Mouse (Mus musculus) forebrain, embryonic 14.5 days (tissue): Measurements from ENCODE around the gene Scimp. TPM values are rescaled to one million over a fixed set of nuclear protein-coding genes. Genes with fewer than 3 reads are reported as not detected.

Experiments
- ATAC-seq: fragments of 200-750 bp; cut with Nextera tagmentation; 2 replicates; pipeline ENCODE4 v1.8.0; 2017; ENCODE audit warnings: mild to moderate bottlenecking, moderate library complexity
- DNase-seq: peaks from one replicate; pipeline ENCODE4 v3.0.0-alpha.2; 2015; ENCODE audit warnings: low spot score
- H3K27ac ChIP-seq: fragments of 300-500 bp; sonication (generic); 2 replicates; pipeline ENCODE4 v1.5.1; 2014; ENCODE audit warnings: low read depth, mild to moderate bottlenecking, control low read depth, low read length, moderate library complexity
- H3K27me3 ChIP-seq: fragments of 300-500 bp; sonication (generic); replicated peaks from 2 replicates; pipeline ENCODE4 v1.6.1; 2014; ENCODE audit warnings: low read length, control low read depth, mixed read lengths; ENCODE audit not compliant: control insufficient read depth, insufficient read depth
- H3K36me3 ChIP-seq: fragments of 300-500 bp; sonication (generic); 2 replicates; pipeline ENCODE4 v1.6.1; 2014; ENCODE audit warnings: low read length, control low read depth; ENCODE audit not compliant: control insufficient read depth, insufficient read depth
- H3K4me1 ChIP-seq: fragments of 300-500 bp; sonication (generic); 2 replicates; pipeline ENCODE4 v1.6.1; 2014; ENCODE audit warnings: antibody characterized with exemption, low read length, control low read depth; ENCODE audit not compliant: control insufficient read depth, insufficient read depth
- H3K4me2 ChIP-seq: fragments of 300-500 bp; sonication (generic); 2 replicates; pipeline ENCODE4 v1.6.1; 2014; ENCODE audit warnings: mild to moderate bottlenecking, control low read depth, low read length
- H3K4me3 ChIP-seq: fragments of 300-500 bp; sonication (generic); 2 replicates; pipeline ENCODE4 v1.5.1; 2014; ENCODE audit warnings: low read depth, low read length, control low read depth
- H3K9ac ChIP-seq: fragments of 300-500 bp; sonication (generic); 2 replicates; pipeline ENCODE4 v1.6.1; 2014; ENCODE audit warnings: mild to moderate bottlenecking, low read length, control low read depth, moderate library complexity
- H3K9me3 ChIP-seq: fragments of 300-500 bp; sonication (generic); replicated peaks from 2 replicates; pipeline ENCODE4 v1.6.1; 2016; ENCODE audit warnings: low read length, control low read depth, mixed read lengths; ENCODE audit not compliant: control insufficient read depth
- WGBS: fragments of 180-500 bp; shearing (Covaris S2); extraction: QIAGEN DNeasy Blood & Tissue Kit; methylation state at CpG from one replicate; pipeline ENCODE4 v1.1.7; 2014; 5-methylcytosine and 5-hydroxymethylcytosine counted together
- microRNA-seq: library from miRNA; unstranded; fragments of <30 nt; microRNA quantifications from one replicate; pipeline ENCODE4, GENCODE M21; 2016
- polyA plus RNA-seq: library from polyadenylated mRNA; unstranded; fragments of >200 nt; fragmentation: Nextera tagmentation; extraction: Ambion mirVana; gene quantifications from 2 replicates; pipeline ENCODE4 v1.2.1, GENCODE M21; 2014

The Scimp gene
- polyA plus RNA-seq, 1 experiment from 2014 or later = not detected

- DNase-seq (no peak), ATAC-seq (no peak)
- H3K27ac ChIP-seq = no peak overlapping the region
- no peak overlapping the region for H3K4me2 ChIP-seq
- no peaks in the 10 kb centered on the region for H3K4me1 ChIP-seq
- no peaks in the 10 kb centered on the region for H3K27me3 ChIP-seq
- H3K36me3 ChIP-seq = no peaks in the 10 kb centered on the region
- no peak overlapping the region for H3K4me3 ChIP-seq
- 83% methylated on average over 4 of the region's 4 CpGs for WGBS
- H3K9ac ChIP-seq = no peak overlapping the region
- H3K9me3 ChIP-seq = no peaks in the 10 kb centered on the region
Observed at GRCm38 (mm10) chr11:70752337-70753017, 59.9 kb downstream of the Scimp start.

GRCm38 (mm10) chr11:70747876-70748545 lies 64.4 kb downstream of the Scimp start:
- WGBS = 91% methylated on average over 4 of the region's 4 CpGs
- Histone ChIP-seq H3K9me3 (no peaks in the 10 kb centered on the region), H3K27ac (no peak overlapping the region), H3K4me1 (no peaks in the 10 kb centered on the region), H3K36me3 (no peaks in the 10 kb centered on the region), H3K27me3 (no peaks in the 10 kb centered on the region), H3K4me2 (no peak overlapping the region), H3K9ac (no peak overlapping the region), H3K4me3 (no peak overlapping the region)
- ATAC-seq = no peak
- no peak for DNase-seq

GRCm38 (mm10) chr11:70745636-70746035 lies 66.8 kb downstream of the Scimp start:
- H3K27ac ChIP-seq = no peak overlapping the region
- H3K9me3 ChIP-seq = no peaks in the 10 kb centered on the region
- no peak for DNase-seq
- H3K27me3 ChIP-seq = no peaks in the 10 kb centered on the region
- no peaks in the 10 kb centered on the region for H3K4me1 ChIP-seq
- H3K36me3 ChIP-seq = no peaks in the 10 kb centered on the region
- no peak overlapping the region for H3K4me3 ChIP-seq
- H3K9ac ChIP-seq = no peak overlapping the region
- H3K4me2 ChIP-seq = no peak overlapping the region
- no peak for ATAC-seq
- WGBS = 87% methylated on average over 7 of the region's 7 CpGs

- Histone ChIP-seq H3K4me3 (no peak overlapping the region), H3K27ac (no peak overlapping the region), H3K9me3 (no peaks in the 10 kb centered on the region), H3K9ac (no peak overlapping the region), H3K27me3 (no peaks in the 10 kb centered on the region), H3K36me3 (no peaks in the 10 kb centered on the region), H3K4me1 (no peaks in the 10 kb centered on the region), H3K4me2 (no peak overlapping the region)
- ATAC-seq (no peak), DNase-seq (peak; percentile 5)
- 80% methylated on average over 12 of the region's 12 CpGs for WGBS
Observed at GRCm38 (mm10) chr11:70742581-70743459, 69.6 kb downstream of the Scimp start.

- H3K4me2 ChIP-seq = no peak overlapping the region
- no peak overlapping the region for H3K4me3 ChIP-seq
- DNase-seq (no peak), ATAC-seq (no peak)
- no peak overlapping the region for H3K27ac ChIP-seq
- H3K27me3 ChIP-seq = no peaks in the 10 kb centered on the region
- H3K9ac ChIP-seq = no peak overlapping the region
- H3K9me3 ChIP-seq = no peaks in the 10 kb centered on the region
- WGBS = 89% methylated on average over 7 of the region's 7 CpGs
- H3K4me1 ChIP-seq = no peaks in the 10 kb centered on the region
- no peaks in the 10 kb centered on the region for H3K36me3 ChIP-seq
Observed at GRCm38 (mm10) chr11:70742117-70742516, 70.3 kb downstream of the Scimp start.

GRCm38 (mm10) chr11:70741603-70742002 lies 70.8 kb downstream of the Scimp start:
- H3K27ac ChIP-seq = no peak overlapping the region
- no peaks in the 10 kb centered on the region for H3K9me3 ChIP-seq
- DNase-seq (no peak), ATAC-seq (no peak)
- H3K36me3 ChIP-seq = no peaks in the 10 kb centered on the region
- H3K4me3 ChIP-seq = no peak overlapping the region
- no peak overlapping the region for H3K9ac ChIP-seq
- H3K27me3 ChIP-seq = no peaks in the 10 kb centered on the region
- WGBS = 92% methylated on average over 3 of the region's 3 CpGs
- H3K4me2 ChIP-seq = no peak overlapping the region
- no peaks in the 10 kb centered on the region for H3K4me1 ChIP-seq

Small RNAs within 50 kb of the gene (microRNA-seq; reads per million reads assigned to microRNA genes)
- gene Gm22760 = not detected

Other genes starting within 250 kb of the Scimp start
- 10.4 and 13.6 TPM in 2 replicates for gene Mink1, start 249.7 kb downstream of the Scimp start, polyA plus RNA-seq
- gene 4930544D05Rik, start 196.7 kb downstream of the Scimp start, polyA plus RNA-seq = not detected in 2 replicates
- not detected in 2 replicates for gene Chrne, start 193.4 kb downstream of the Scimp start, polyA plus RNA-seq
- gene Gp1ba, start 173.5 kb downstream of the Scimp start, polyA plus RNA-seq = 0.17 and 0.22 TPM in 2 replicates
- gene Rnf167, start 165.4 kb downstream of the Scimp start, polyA plus RNA-seq = 105 and 118 TPM in 2 replicates
- gene Slc25a11, start 165.1 kb downstream of the Scimp start, polyA plus RNA-seq = 165 and 190 TPM in 2 replicates
- 793 and 798 TPM in 2 replicates for gene Pfn1, start 157.9 kb downstream of the Scimp start, polyA plus RNA-seq
- gene Eno3, start 155.4 kb downstream of the Scimp start, polyA plus RNA-seq = 5.7 and 5.9 TPM in 2 replicates
- gene Spag7, start 143.2 kb downstream of the Scimp start, polyA plus RNA-seq = 65.4 and 83.9 TPM in 2 replicates
- 8.7 and 14.9 TPM in 2 replicates for gene Camta2, start 124.5 kb downstream of the Scimp start, polyA plus RNA-seq
- gene Inca1, start 112.4 kb downstream of the Scimp start, polyA plus RNA-seq = 0.75 and 1.1 TPM in 2 replicates
- 4.6 and 4.7 TPM in 2 replicates for gene Kif1c, start 112.0 kb downstream of the Scimp start, polyA plus RNA-seq
- gene Zfp3, start 48.4 kb downstream of the Scimp start, polyA plus RNA-seq = 14.9 and 16.2 TPM in 2 replicates
- 50.3 and 62.7 TPM in 2 replicates for gene Rabep1, start 32.2 kb upstream of the Scimp start, polyA plus RNA-seq
- gene Nup88, start 157.4 kb upstream of the Scimp start, polyA plus RNA-seq = 156 and 160 TPM in 2 replicates
- 81.1 and 83.8 TPM in 2 replicates for gene Rpain, start 157.6 kb upstream of the Scimp start, polyA plus RNA-seq
- 180 and 191 TPM in 2 replicates for gene C1qbp, start 170.4 kb upstream of the Scimp start, polyA plus RNA-seq
- gene Dhx33, start 191.9 kb upstream of the Scimp start, polyA plus RNA-seq = 11.9 and 15.3 TPM in 2 replicates
- gene Mis12, start 207.0 kb upstream of the Scimp start, polyA plus RNA-seq = 25.8 and 27.1 TPM in 2 replicates
- gene Derl2, start 207.3 kb upstream of the Scimp start, polyA plus RNA-seq = 28.8 and 34.4 TPM in 2 replicates
- gene 6330403K07Rik, start 220.9 kb upstream of the Scimp start, polyA plus RNA-seq = 336 and 342 TPM in 2 replicates